Mouse (Mus musculus) lung, adult 2 months (tissue): Measurements from ENCODE around the gene Syde2.

Experiments
- CTCF ChIP-seq: fragments of 200-500 bp; IDR thresholded peaks from 2 replicates; pipeline ENCODE4 v1.5.1; 2011; ENCODE audit warnings: mild to moderate bottlenecking, low read length, control low read depth; ENCODE audit not compliant: insufficient read depth
- POLR2A ChIP-seq: fragments of 200-500 bp; IDR thresholded peaks from 2 replicates; pipeline ENCODE4 v1.6.1; 2011; ENCODE audit warnings: low read depth, mild to moderate bottlenecking, control low read depth, low read length, borderline replicate concordance; ENCODE audit errors: extremely low read depth

- TF ChIP-seq CTCF (no peak), POLR2A (no peak)
These were observed 53.7 kb downstream of the Syde2 start for GRCm38 (mm10) chr3:146041382-146041781.
